Mouse (Mus musculus) heart, postnatal 25 days (tissue): Measurements from ENCODE around the gene Gpr85. TPM values are rescaled to one million over a fixed set of nuclear protein-coding genes. Genes with fewer than 3 reads are reported as not detected.

ENCODE experiments used
- DNase-seq: peaks from one replicate; pipeline ENCODE4 v3.0.0; 2022; ENCODE audit warnings: low spot score
- intact Hi-C: fragments of 180-260 bp; cut with DNase I; formaldehyde crosslinking; loops from one replicate; pipeline ENCODE4 v1.15.1; 2025
- total RNA-seq, 2 experiments: library from RNA; stranded (reverse); gene quantifications; 2 replicates each; pipeline ENCODE4 v1.2.3; 2021

Gpr85 gene
- total RNA-seq, 2 experiments from 2014 or later: 0.11 to 0.47 TPM

DNA sequence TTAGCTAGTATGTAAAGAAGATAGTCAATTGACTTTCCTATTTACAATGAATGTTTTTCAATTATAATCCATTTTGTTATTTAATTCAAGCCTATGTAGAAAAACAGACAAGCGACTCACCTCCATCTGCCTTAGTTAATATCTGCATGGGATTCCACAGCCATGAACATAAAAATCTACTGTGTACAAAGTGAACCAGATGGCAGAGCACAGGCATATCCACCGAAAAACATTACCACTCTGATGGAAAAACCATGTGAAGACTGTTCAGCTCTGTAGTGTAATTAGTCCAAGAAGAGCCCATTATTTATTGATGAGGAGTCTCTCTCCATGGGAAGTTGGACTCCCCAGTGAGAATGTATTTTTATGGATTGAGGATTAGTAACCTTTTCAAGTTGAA, 7.0 kb downstream of the Gpr85 start:
- DNase-seq: no peak
- intact Hi-C loops: no loop called here

DNA sequence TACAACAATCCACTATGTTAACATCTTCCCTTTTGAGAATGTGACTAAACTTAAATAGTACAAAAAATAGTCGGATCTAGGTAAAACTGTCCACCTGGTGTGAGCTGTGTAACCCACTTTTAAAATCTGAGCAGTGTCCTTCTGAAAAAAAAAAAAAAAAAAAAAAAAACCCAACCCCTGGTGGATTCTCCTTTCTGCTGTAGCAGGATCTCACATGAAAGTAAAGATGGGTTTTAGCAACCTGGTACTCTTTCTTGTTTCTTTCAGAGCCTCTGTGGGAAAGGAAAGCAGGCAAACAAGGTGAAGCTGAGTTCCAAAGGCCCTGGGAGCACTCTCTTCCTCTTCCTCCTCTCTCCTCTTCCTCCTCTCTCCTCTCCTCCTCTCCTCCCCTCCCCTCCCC, 10.9 kb downstream of the Gpr85 start:
- DNase-seq: no peak
- intact Hi-C loops: no loop called here

DNA sequence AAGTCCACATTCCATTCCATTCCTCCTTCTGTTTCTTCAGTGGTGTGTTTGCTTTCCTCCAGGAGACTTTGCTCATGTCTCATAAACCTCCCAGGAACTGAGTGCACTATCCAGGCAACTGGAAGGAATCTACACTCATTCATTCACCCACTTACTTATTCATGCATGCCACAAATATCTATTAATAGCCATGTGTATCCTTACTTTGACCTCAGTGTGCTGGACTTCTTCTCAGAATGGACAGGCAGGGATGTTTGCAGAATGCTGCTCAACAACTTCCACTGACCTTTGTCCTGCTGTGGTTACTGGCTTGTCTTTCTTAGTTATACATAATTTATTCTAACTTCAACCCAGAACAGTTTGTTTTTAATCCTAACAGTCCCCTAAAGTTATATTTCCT, 23.1 kb downstream of the Gpr85 start:
- intact Hi-C loops: no loop called here
- DNase-seq: no peak

DNA sequence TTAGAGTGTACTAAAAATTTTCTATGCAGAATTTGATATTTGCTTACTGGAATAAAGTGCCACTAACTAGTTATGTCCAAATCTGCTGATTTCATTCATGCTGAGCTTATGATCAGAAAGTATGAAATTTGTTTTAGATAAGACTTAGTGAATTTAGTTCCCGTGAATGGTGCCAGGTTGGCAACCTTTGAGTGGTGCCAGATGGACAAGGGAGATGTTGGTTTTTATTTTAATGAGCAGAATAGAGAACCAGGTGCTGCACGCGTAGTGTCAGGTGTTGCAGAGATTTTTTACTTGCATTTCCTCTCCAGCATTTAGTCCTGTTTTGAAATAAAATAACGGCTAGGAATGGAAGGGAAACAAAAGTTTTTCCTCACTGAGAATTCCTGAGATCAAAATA, 27.6 kb downstream of the Gpr85 start:
- intact Hi-C loops: no loop called here
- DNase-seq: no peak

DNA sequence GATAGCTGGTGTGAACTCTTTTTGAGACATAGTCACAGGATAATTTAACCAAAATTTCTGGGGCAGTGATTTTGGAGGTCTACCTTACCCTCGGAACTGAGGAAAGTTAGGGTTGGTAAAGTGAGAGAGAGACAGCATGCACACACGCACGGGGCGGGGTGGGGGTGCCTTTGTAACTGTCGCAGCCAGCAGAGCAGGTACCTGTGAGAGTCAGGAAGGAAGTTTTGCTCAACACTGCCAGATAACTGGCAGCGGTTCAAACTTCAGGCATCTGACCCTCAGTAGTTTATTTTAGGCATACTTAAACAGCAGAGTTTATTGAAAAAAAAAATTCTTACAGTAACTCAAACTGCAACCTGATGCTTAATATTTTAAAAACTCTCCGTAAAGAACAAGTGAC, 39.7 kb downstream of the Gpr85 start:
- intact Hi-C loops: no loop called here
- no peak for DNase-seq

DNA sequence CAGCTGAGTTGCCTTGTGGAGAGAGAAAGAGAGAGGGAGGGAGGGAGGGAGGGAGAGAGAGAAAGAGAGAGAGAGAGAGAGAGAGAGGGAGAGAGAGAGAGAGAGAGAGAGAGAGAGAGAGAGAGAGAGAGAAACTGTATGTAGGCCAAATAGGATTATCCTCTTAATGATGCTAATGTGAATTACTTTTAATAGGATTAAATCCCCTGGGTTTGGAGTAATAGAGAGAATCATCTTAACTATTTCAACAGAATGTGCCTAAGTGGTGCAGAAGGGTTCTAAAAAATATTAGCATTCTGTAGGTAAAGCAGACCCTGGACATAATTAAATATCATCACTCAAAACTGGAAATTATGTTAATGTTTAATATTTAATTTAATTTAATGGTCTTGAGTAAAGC, 42.4 kb downstream of the Gpr85 start:
- DNase-seq: no peak
- intact Hi-C loops: no loop called here

Other genes starting within 250 kb of the Gpr85 start
- gene Tmem168, start 231.8 kb downstream of the Gpr85 start, total RNA-seq: 10 to 100 TPM; 17.4 to 19.8 TPM
- gene Bmt2, start 162.0 kb downstream of the Gpr85 start, total RNA-seq: 10 to 100 TPM; 11.3 to 12.1 TPM
- 10 to 100 TPM; 40.9 to 44.3 TPM for gene 2610001J05Rik, start 31.6 kb upstream of the Gpr85 start, total RNA-seq